Mouse (Mus musculus) pancreas, adult 10 weeks (tissue): Measurements from ENCODE around the gene Rps6kb2. TPM values are rescaled to one million over a fixed set of nuclear protein-coding genes. Genes with fewer than 3 reads are reported as not detected.

ENCODE experiments used
- polyA plus RNA-seq: library from polyadenylated mRNA; stranded (reverse); fragments of 350-450 nt; fragmentation: Illumina TruSeq; extraction: RNeasy Lipid Tissue Mini Kit (QIAGEN cat#74804); gene quantifications from one replicate; pipeline ENCODE4 v1.2.3, GENCODE M21; 2015; ENCODE audit warnings: low read depth, low replicate concordance; ENCODE audit not compliant: insufficient read depth

The Rps6kb2 gene
- polyA plus RNA-seq, result 31.4 TPM

DNA sequence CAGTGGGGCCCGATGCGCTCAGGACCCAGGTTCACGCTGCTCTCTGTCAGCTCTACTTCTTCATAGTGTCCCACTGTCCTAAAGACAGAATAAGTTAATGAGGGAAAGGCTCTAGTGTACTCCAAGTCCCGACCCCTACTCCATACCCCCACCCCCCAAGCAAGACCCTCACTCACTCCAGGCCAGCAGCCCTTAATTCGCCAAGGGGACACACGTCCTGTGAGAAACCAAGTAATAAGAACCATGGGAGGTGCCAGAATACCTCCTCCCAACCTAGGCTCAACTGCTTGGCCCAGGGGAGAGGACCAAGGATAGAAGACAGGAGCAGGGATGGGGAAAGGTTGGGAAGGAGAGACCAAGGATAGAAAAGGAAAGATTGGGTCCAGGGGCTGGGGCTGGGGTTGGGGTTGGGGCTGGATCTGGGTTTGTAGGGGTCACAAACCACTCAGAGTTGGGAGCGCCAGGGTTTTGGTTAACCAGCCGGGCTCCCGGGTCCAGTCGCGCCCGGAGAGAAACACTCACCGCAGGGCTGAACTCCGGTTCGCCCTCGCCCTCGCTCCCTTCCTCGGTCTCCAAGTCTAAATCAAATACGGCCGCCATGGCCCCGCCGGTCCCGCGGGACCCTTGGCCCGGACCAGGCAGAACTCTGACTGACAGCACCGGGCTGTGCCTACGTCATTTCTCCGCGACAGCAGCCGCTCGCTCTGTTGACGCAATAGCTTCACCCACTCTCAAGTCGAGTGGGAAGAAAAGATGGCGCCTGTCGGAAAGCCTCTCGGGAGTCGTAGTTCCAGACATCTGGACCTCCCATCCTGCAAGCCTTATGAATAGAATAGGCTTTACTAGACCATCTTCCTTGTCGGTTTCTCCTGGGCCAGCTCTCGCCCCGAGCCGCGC lies at the start of gene Rps6kb2:
Gene Rps6kb2 (minus strand): TSS at position 709 of the 897 bp plus-strand sequence.

DNA sequence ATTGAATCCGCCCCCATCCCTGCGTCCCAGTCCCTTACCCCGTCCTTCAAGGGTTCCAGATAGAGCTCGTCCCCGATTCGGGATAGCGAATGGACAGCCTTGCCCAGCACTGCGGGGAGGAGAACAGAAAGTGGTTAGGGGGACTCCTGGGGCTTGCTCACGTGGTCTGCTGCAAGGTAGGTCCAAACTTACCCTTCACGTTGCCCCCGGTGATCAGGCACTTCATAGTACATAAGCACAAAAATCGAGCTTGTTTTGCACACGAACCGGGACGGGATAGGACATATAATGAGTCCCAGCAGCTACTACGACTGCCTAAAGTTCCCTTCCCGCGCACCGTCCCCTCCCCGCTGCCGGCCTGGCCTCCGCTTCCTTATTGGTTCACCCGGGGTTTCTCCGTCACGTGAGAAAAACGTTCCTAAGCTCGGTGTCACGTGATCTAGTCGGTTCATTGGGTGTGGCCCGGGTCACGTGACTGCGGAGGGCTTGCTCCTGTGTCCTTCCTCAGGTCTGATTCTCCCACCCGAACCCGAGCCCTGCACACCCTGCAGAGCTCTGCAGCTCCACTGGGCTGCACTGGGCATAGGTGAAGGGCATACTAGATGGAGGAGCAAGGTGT lies 38.2 kb upstream of the Rps6kb2 start, which contains the start of gene Rad9a:
Gene Rad9a (minus strand): TSS at position 372 of the 619 bp plus-strand sequence.

DNA sequence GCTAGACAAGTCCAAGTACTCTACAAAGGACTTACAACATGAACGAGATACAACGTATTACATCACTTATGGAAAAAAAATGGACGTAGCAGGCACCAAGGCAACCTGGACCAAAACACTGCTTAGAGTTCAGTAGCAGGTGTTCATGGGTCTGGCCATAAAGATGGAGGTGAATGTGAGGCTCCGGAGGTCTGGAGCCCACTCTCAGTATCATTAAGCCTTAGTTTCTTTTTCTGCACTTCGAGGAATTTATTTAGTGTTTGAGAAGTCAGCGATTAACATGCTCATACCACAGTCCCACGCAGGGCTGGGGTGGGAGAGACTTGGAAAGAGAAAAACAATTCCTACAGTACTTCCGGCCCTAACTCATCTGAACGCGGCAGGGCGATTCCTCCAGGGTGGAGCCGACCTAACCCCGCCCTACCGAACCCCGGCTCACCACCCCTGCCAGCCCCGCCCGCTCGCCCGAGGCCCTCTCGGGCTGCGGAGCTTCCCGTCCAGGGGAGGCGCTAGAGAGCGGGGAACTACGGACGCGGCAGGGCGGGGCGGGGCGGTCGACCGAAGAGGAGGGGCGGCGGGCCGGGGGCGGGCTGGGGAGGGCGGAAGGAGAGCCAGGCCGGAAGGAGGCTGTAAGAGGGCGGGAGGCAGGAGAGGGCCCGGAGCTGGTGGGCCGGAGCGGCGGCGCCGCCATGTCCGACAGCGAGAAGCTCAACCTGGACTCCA lies 28.5 kb upstream of the Rps6kb2 start, which contains the start of gene Ppp1ca:
Gene Ppp1ca (plus strand): TSS at position 538 of the 723 bp plus-strand sequence.

DNA sequence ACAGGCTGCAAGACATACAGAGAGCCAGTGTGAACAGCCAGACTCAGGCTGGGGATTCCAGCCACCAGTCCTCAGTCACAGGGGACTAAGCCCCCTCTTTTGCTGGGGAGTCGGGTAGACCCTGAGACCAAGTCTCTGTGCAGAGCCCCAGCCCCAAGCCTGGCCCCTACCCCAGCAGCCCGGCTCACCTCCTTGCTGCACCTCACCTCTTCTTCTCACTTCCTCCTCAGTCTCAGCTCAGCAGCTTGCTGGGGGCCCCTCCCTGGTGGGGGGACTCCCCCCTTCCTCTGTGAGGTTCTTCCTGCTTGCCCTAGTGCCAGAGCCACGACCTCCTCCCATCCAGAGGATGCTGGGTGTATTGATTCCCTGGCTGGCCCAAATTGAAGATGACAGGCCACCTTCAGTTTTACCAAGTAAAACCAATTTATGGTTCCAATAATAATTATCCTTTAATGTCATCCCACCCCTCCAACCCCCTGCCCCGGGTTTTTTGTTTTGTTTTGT lies 27.7 kb upstream of the Rps6kb2 start, which contains the start of gene Tbc1d10c:
Gene Tbc1d10c (minus strand): TSS at position 454 of the 504 bp plus-strand sequence.

DNA sequence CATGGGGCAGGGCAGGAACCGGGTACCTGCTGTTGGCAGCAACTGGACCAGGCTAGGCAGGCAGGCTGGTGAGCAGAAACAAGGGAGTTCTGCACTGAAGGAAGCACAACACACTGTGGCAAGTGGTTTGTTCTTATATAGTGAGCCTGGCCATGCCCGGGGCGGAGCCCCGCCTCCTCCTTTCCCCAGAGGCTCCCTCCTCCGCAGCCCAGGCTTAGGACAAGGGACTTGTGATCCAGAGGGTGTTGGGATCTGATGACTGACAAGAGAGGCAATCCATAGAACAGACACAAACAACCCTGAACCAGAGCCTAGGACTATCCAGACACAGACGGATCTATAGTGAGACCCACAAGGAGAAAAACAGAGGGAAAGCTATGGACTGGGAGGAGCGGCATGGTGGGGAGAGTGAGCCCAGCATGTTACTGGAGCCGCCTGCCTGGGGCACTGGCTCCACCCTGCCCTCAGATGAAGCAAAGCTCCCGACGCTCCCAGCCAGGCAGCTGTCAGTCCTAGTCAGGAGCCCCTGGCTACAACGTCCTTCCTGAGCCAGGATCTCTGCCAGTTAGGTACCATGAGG lies 12.3 kb upstream of the Rps6kb2 start, which contains the start of gene Carns1:
Gene Carns1 (minus strand): TSS at position 112 of the 580 bp plus-strand sequence.

DNA sequence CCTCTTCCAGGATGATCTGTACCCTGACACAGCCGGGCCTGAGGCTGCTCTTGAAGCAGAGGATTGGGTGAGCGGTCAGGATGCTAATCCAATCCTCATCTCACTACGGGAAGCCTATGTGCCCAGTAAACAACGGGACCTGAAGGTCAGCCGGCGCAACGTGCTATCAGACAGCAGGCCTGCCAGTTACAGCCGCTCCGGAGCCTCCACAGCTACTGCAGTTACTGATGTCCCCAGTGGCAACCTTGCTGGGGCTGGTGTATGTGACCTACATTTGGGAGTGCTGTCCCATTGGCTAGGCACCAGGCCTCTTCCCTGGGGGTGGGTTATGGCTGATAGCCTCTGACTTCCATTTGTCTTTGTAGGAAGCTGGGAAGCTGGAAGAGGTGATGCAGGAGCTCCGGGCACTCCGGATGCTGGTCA lies 9.9 kb downstream of the Rps6kb2 start, which contains the start of gene Ptprcap:
Gene Ptprcap (plus strand): TSS at position 373 of the 423 bp plus-strand sequence.

DNA sequence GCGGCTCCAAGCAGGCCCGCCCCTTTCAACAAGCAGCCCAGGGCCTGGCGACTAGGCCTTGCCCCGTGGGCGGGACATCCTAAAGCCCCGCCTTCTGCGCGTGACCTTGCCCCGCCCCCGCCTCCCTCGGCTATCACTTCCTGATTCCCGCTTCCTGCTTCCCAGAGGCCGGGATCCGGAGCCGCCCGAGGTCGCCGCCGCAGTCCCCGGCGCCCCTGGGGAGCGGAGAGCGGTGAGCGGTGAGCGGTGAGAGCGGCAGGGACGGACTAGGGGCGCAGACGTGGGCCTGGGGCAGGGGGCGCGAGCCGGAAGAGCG lies 14.7 kb downstream of the Rps6kb2 start, which contains the start of gene Coro1b:
Gene Coro1b (plus strand): TSS at position 129 of the 316 bp plus-strand sequence.

DNA sequence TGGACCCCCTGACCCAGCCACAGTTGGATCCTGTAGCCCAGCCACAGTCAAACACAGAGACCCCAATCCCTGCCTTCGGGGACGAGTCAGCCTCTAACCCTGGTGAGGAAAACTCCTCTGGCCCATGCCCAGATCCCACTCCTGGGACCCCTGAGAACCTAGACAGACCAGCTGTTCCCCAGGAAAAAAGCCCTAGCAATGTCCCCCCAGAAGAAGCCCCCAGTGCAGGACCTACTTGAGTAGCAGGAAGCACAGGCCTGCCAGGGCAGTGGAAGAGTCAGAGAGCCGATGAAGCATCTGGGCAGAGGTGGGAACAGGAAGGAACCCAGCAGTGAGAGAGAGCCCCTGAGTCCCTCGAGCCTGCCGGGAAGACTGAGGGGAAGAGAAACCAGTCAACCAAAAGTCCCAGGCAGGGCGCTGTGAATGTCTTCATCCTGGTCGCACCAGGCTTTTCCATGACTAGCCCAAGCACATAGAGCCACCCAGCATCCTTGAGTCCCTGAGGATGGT lies 19.3 kb downstream of the Rps6kb2 start, which contains the start of gene Cabp4:
Gene Cabp4 (minus strand): TSS at position 275 of the 510 bp plus-strand sequence.

DNA sequence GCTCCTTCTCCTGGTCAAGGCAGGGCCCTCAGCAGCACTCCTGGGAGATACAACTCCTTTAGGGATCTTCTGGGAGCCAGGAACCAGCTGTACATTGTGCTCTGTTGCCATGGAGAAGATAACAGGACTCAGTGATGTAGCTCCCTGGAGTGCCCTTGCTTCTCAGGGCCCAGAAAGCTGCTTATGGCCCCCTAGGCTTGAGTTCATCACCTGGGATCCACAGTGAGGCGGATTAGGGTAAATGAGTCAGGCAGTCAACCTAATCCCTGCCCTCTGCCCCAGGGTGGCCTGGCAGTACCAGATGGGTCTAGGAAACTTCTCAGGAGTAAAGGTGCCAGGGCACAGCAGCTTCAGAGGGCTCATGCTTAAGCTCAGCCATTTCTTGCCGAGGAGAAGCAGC lies 23.7 kb downstream of the Rps6kb2 start, which contains the start of gene Gpr152:
Gene Gpr152 (plus strand): TSS at position 342 of the 400 bp plus-strand sequence.

DNA sequence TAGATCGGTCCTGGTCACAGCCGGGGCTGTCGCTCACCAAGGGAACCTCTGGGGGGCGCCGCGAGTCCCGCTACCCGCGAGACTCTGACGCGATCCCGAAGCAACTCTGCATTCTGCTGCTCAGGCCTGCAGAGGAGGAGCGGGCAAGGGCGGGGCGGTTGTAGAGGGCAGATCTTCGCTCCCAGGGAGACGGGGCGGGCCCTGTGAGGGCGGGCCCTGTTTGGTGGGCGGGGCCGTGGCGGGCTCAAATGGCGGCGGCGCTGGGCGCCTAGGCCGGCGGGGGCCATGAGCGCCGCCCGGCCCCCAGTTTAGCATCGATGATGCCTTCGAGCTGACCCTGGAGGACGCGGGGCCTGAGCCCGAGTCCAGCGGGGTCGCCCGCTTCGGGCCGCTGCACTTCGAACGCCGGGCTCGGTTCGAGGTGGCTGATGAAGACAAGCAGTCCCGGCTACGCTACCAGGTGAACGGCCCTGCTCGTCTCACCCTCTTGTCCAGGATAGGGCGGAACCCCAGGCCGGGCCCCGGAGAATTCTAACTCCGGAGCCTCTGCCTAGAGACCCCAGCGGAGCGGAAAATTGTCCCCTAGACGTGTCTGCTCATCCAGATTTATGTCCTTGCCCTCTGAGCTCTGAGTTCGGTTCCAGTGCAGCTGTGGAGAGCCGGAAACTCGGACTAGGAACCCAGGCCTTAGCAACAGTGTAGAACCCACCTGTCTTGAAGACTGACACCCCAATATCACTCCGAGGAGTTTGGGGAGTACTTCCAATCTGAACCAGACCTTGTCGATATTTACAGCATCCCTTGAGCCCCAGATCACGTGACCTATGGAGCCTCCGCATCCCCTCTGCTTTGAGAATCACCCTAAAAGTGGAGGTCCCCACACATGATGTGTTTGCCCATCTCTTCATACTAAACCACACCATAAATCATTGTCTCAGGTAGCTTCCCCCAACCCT lies 37.1 kb downstream of the Rps6kb2 start, which contains the start of gene Aip:
Gene Aip (minus strand): TSS at position 118 of the 956 bp plus-strand sequence.

Other genes starting within 250 kb of the Rps6kb2 start
- gene Aldh3b1, start 233.5 kb downstream of the Rps6kb2 start, polyA plus RNA-seq, result 1.7 TPM
- 16.7 TPM for gene Unc93b1, start 228.2 kb downstream of the Rps6kb2 start, polyA plus RNA-seq
- gene Aldh3b3, start 204.7 kb downstream of the Rps6kb2 start, polyA plus RNA-seq, result not detected
- gene Aldh3b2, start 191.0 kb downstream of the Rps6kb2 start, polyA plus RNA-seq, result 0.63 TPM
- 3.5 TPM for gene Acy3, start 176.8 kb downstream of the Rps6kb2 start, polyA plus RNA-seq
- not detected for gene Tbx10, start 170.6 kb downstream of the Rps6kb2 start, polyA plus RNA-seq
- 9.6 TPM for gene Nudt8, start 162.8 kb downstream of the Rps6kb2 start, polyA plus RNA-seq
- gene Gm49405, start 162.7 kb downstream of the Rps6kb2 start, polyA plus RNA-seq, result 0.68 TPM
- 5.5 TPM for gene Doc2g, start 160.0 kb downstream of the Rps6kb2 start, polyA plus RNA-seq
- gene Ndufv1, start 150.5 kb downstream of the Rps6kb2 start, polyA plus RNA-seq, result 42.7 TPM
- gene Gstp1, start 125.4 kb downstream of the Rps6kb2 start, polyA plus RNA-seq, result 449 TPM
- 112 TPM for gene Gstp2, start 117.3 kb downstream of the Rps6kb2 start, polyA plus RNA-seq
- not detected for gene Gstp3, start 103.8 kb downstream of the Rps6kb2 start, polyA plus RNA-seq
- gene Cabp2, start 81.8 kb downstream of the Rps6kb2 start, polyA plus RNA-seq, result 118 TPM
- 35.8 TPM for gene Cdk2ap2, start 66.2 kb downstream of the Rps6kb2 start, polyA plus RNA-seq
- gene Pitpnm1, start 63.4 kb downstream of the Rps6kb2 start, polyA plus RNA-seq, result 10.6 TPM
- 19.1 TPM for gene Aip, start 37.5 kb downstream of the Rps6kb2 start, polyA plus RNA-seq
- not detected for gene Gpr152, start 23.6 kb downstream of the Rps6kb2 start, polyA plus RNA-seq
- not detected for gene Cabp4, start 19.3 kb downstream of the Rps6kb2 start, polyA plus RNA-seq
- gene Coro1b, start 14.7 kb downstream of the Rps6kb2 start, polyA plus RNA-seq, result 31.1 TPM
- 8.4 TPM for gene Ptprcap, start 9.8 kb downstream of the Rps6kb2 start, polyA plus RNA-seq
- gene Carns1, start 12.1 kb upstream of the Rps6kb2 start, polyA plus RNA-seq, result 1.00 TPM
- gene Tbc1d10c, start 27.9 kb upstream of the Rps6kb2 start, polyA plus RNA-seq, result 0.87 TPM
- 54.4 TPM for gene Ppp1ca, start 28.7 kb upstream of the Rps6kb2 start, polyA plus RNA-seq
- 2.1 TPM for gene Rad9a, start 38.3 kb upstream of the Rps6kb2 start, polyA plus RNA-seq
- gene Clcf1, start 50.9 kb upstream of the Rps6kb2 start, polyA plus RNA-seq, result 2.8 TPM
- gene AC109138.7, start 51.0 kb upstream of the Rps6kb2 start, polyA plus RNA-seq, result not detected
- 14.6 TPM for gene Pold4, start 68.5 kb upstream of the Rps6kb2 start, polyA plus RNA-seq
- 23.7 TPM for gene Ssh3, start 105.8 kb upstream of the Rps6kb2 start, polyA plus RNA-seq
- 1.0 TPM for gene Ankrd13d, start 119.8 kb upstream of the Rps6kb2 start, polyA plus RNA-seq
- 33.0 TPM for gene Grk2, start 142.9 kb upstream of the Rps6kb2 start, polyA plus RNA-seq
- gene Kdm2a, start 234.9 kb upstream of the Rps6kb2 start, polyA plus RNA-seq, result 13.1 TPM